Mouse (Mus musculus): ENCODE measurements around the gene Eif4e3.

DNA sequence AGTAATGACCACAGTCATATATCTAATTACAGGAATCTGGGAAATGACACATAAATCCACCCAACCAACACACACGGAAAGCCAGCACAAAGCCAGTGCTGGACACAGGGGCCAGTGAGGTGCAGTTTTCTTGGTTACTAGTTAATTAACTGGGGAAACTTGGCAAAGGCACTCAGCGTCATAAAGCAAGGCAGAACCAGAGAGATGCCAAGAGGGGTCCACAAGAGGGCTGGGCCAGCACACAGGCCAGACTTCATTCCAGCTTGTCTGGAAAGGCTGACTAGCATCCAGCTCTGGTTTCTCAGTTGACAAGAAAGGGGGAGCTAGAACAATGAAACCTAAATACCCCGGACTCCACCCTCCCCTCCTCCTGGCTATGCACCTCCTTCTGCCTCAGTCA lies 33.9 kb upstream of the Eif4e3 start:
- no peak for TF ChIP-seq POLR2A (IDR thresholded peaks at IDR 0.05; ENCODE audit: borderline replicate concordance, extremely low read depth, insufficient read depth, insufficient read length, poor library complexity, severe bottlenecking)
- no peak for TF ChIP-seq CTCF (IDR thresholded peaks at IDR 0.05; ENCODE audit: borderline replicate concordance, extremely low read depth, insufficient read depth, insufficient read length)

All from brain, embryonic 14.5 days (tissue).